Mouse (Mus musculus): ENCODE data around the gene Hivep3. TPM values are rescaled to one million over a fixed set of nuclear protein-coding genes. Genes with fewer than 3 reads are reported as not detected.
A peak's percentile ranks its signal among the peaks of the same experiment; 100 is the strongest.

Hivep3 gene
- polyA plus RNA-seq, 1 experiment from 2014 or later: 4.5 TPM

GRCm38 (mm10) chr4:119951081-119951480 is 217.5 kb downstream of the Hivep3 start:
- Histone ChIP-seq H3K4me1 (peaks cover 6% of the 10 kb centered on the region; the same call in 1 of the 2 replicates), H3K4me2 (replicated peaks) (no peak overlapping the region), H3K27me3 (no peaks in the 10 kb centered on the region), H3K27ac (no peak overlapping the region), H3K36me3 (no peaks in the 10 kb centered on the region), H3K9ac (no peak overlapping the region), H3K4me3 (no peak overlapping the region), H3K9me3 (replicated peaks) (no peaks in the 10 kb centered on the region)
- 94% methylated on average over 1 of the region's 1 CpGs for WGBS
- ATAC-seq (ENCODE audit: low FRiP score): no peak

- 92% methylated on average over 7 of the region's 7 CpGs for WGBS
- no peak for ATAC-seq (ENCODE audit: low FRiP score)
- Histone ChIP-seq H3K9ac (no peak overlapping the region), H3K36me3 (no peaks in the 10 kb centered on the region), H3K27me3 (no peaks in the 10 kb centered on the region), H3K4me1 (peaks cover 9% of the 10 kb centered on the region; the same call in 1 of the 2 replicates), H3K4me2 (replicated peaks) (no peak overlapping the region), H3K27ac (no peak overlapping the region), H3K9me3 (replicated peaks) (no peaks in the 10 kb centered on the region), H3K4me3 (no peak overlapping the region)
Observed at GRCm38 (mm10) chr4:119955008-119955407, 221.4 kb downstream of the Hivep3 start.

- WGBS: 89% methylated on average over 2 of the region's 2 CpGs
- no peak overlapping the region for H3K27ac ChIP-seq
Observed at GRCm38 (mm10) chr4:119957970-119958369, 224.4 kb downstream of the Hivep3 start.

GRCm38 (mm10) chr4:119959293-119959692 is 225.7 kb downstream of the Hivep3 start:
- Histone ChIP-seq H3K4me2 (replicated peaks) (no peak overlapping the region), H3K4me1 (peaks cover 6% of the 10 kb centered on the region; the same call in 1 of the 2 replicates), H3K27ac (no peak overlapping the region), H3K4me3 (no peak overlapping the region), H3K9me3 (replicated peaks) (no peaks in the 10 kb centered on the region), H3K27me3 (no peaks in the 10 kb centered on the region), H3K9ac (no peak overlapping the region), H3K36me3 (no peaks in the 10 kb centered on the region)
- 81% methylated on average over 7 of the region's 7 CpGs for WGBS
- no peak for ATAC-seq (ENCODE audit: low FRiP score)

More at GRCm38 (mm10) chr4:119957970-119958369, 224.4 kb downstream of the Hivep3 start:
- Histone ChIP-seq H3K9me3 (replicated peaks) (no peaks in the 10 kb centered on the region), H3K9ac (no peak overlapping the region), H3K4me2 (replicated peaks) (no peak overlapping the region), H3K4me3 (no peak overlapping the region), H3K36me3 (no peaks in the 10 kb centered on the region), H3K27me3 (no peaks in the 10 kb centered on the region), H3K4me1 (peaks cover 6% of the 10 kb centered on the region; the same call in 1 of the 2 replicates)
- ATAC-seq (ENCODE audit: low FRiP score): no peak

GRCm38 (mm10) chr4:119959873-119960272 is 226.3 kb downstream of the Hivep3 start:
- no peak overlapping the region for H3K4me2 ChIP-seq (replicated peaks)
- ATAC-seq (ENCODE audit: low FRiP score): no peak
- no peaks in the 10 kb centered on the region; the same call in 1 of the 2 replicates for H3K27me3 ChIP-seq
- 92% methylated on average over 1 of the region's 1 CpGs for WGBS
- H3K27ac ChIP-seq: no peak overlapping the region
- no peak overlapping the region for H3K9ac ChIP-seq
- H3K4me1 ChIP-seq: peaks cover 6% of the 10 kb centered on the region; the same call in 1 of the 2 replicates
- no peaks in the 10 kb centered on the region for H3K36me3 ChIP-seq
- no peaks in the 10 kb centered on the region for H3K9me3 ChIP-seq (replicated peaks)
- H3K4me3 ChIP-seq: no peak overlapping the region

GRCm38 (mm10) chr4:119960523-119960922 is 226.9 kb downstream of the Hivep3 start:
- Histone ChIP-seq H3K4me3 (no peak overlapping the region), H3K27me3 (no peaks in the 10 kb centered on the region; the same call in 1 of the 2 replicates), H3K27ac (no peak overlapping the region), H3K4me1 (peaks cover 6% of the 10 kb centered on the region; the same call in 1 of the 2 replicates), H3K9ac (no peak overlapping the region), H3K4me2 (replicated peaks) (no peak overlapping the region), H3K36me3 (no peaks in the 10 kb centered on the region), H3K9me3 (replicated peaks) (no peaks in the 10 kb centered on the region)
- 88% methylated on average over 6 of the region's 6 CpGs for WGBS
- ATAC-seq (ENCODE audit: low FRiP score): no peak

- H3K4me2 ChIP-seq (replicated peaks): no peak overlapping the region
- peaks cover 6% of the 10 kb centered on the region; the same call in 1 of the 2 replicates for H3K4me1 ChIP-seq
- no peak overlapping the region for H3K4me3 ChIP-seq
- H3K9me3 ChIP-seq (replicated peaks): no peaks in the 10 kb centered on the region
- no peaks in the 10 kb centered on the region; the same call in 1 of the 2 replicates for H3K27me3 ChIP-seq
- ATAC-seq (ENCODE audit: low FRiP score): no peak
- H3K27ac ChIP-seq: no peak overlapping the region
- no peak overlapping the region for H3K9ac ChIP-seq
- 84% methylated on average over 5 of the region's 5 CpGs for WGBS
- H3K36me3 ChIP-seq: no peaks in the 10 kb centered on the region
Observed at GRCm38 (mm10) chr4:119961164-119961563, 227.6 kb downstream of the Hivep3 start.

- H3K9me3 ChIP-seq (replicated peaks): no peaks in the 10 kb centered on the region
Observed at GRCm38 (mm10) chr4:119962066-119962465, 228.5 kb downstream of the Hivep3 start.

GRCm38 (mm10) chr4:119966105-119967072 is 232.8 kb downstream of the Hivep3 start:
- Histone ChIP-seq H3K9me3 (replicated peaks) (no peaks in the 10 kb centered on the region), H3K27ac (no peak overlapping the region), H3K4me3 (no peak overlapping the region), H3K4me2 (replicated peaks) (no peak overlapping the region), H3K9ac (no peak overlapping the region), H3K36me3 (no peaks in the 10 kb centered on the region), H3K4me1 (peaks cover 27% of the 10 kb centered on the region), H3K27me3 (peaks cover 3% of the 10 kb centered on the region)
- no peak for ATAC-seq (ENCODE audit: low FRiP score)
- 62% methylated on average over 20 of the region's 20 CpGs for WGBS

More at GRCm38 (mm10) chr4:119962066-119962465, 228.5 kb downstream of the Hivep3 start:
- Histone ChIP-seq H3K9ac (no peak overlapping the region), H3K4me3 (no peak overlapping the region), H3K4me2 (replicated peaks) (no peak overlapping the region), H3K36me3 (no peaks in the 10 kb centered on the region), H3K27me3 (no peaks in the 10 kb centered on the region; the same call in 1 of the 2 replicates), H3K4me1 (peaks cover 4% of the 10 kb centered on the region; the same call in 1 of the 2 replicates), H3K27ac (no peak overlapping the region)
- 81% methylated on average over 5 of the region's 5 CpGs for WGBS
- no peak for ATAC-seq (ENCODE audit: low FRiP score)

- 51% methylated on average over 5 of the region's 5 CpGs for WGBS
- no peak overlapping the region for H3K27ac ChIP-seq
- no peak overlapping the region for H3K4me2 ChIP-seq (replicated peaks)
- no peak overlapping the region for H3K9ac ChIP-seq
- H3K36me3 ChIP-seq: no peaks in the 10 kb centered on the region
- H3K9me3 ChIP-seq (replicated peaks): no peaks in the 10 kb centered on the region
- no peak for ATAC-seq (ENCODE audit: low FRiP score)
- peaks cover 6% of the 10 kb centered on the region for H3K27me3 ChIP-seq
- H3K4me3 ChIP-seq: no peak overlapping the region
- H3K4me1 ChIP-seq: peaks cover 27% of the 10 kb centered on the region
Observed at GRCm38 (mm10) chr4:119967073-119967608, 233.6 kb downstream of the Hivep3 start.

- no peak overlapping the region for H3K4me3 ChIP-seq
- peaks cover 27% of the 10 kb centered on the region for H3K4me1 ChIP-seq
- H3K9me3 ChIP-seq (replicated peaks): no peaks in the 10 kb centered on the region
- peaks cover 6% of the 10 kb centered on the region for H3K27me3 ChIP-seq
- no peaks in the 10 kb centered on the region for H3K36me3 ChIP-seq
- no peak overlapping the region for H3K9ac ChIP-seq
- no peak overlapping the region for H3K27ac ChIP-seq
- WGBS: 72% methylated on average over 2 of the region's 2 CpGs
- H3K4me2 ChIP-seq (replicated peaks): no peak overlapping the region
- ATAC-seq (ENCODE audit: low FRiP score): no peak
Observed at GRCm38 (mm10) chr4:119967636-119968035, 234.1 kb downstream of the Hivep3 start.

GRCm38 (mm10) chr4:119968071-119968470 is 234.5 kb downstream of the Hivep3 start:
- H3K9ac ChIP-seq: no peak overlapping the region
- peaks cover 27% of the 10 kb centered on the region for H3K4me1 ChIP-seq
- ATAC-seq (ENCODE audit: low FRiP score): no peak
- H3K36me3 ChIP-seq: no peaks in the 10 kb centered on the region
- 36% methylated on average over 4 of the region's 4 CpGs for WGBS
- 0 out of 2 replicates have a peak overlapping the region, but pooled peaks have one; percentile 19 for H3K27ac ChIP-seq
- H3K9me3 ChIP-seq (replicated peaks): no peaks in the 10 kb centered on the region
- no peak overlapping the region for H3K4me3 ChIP-seq
- H3K4me2 ChIP-seq (replicated peaks): no peak overlapping the region
- H3K27me3 ChIP-seq: peaks cover 6% of the 10 kb centered on the region
